Mouse (Mus musculus) midbrain, embryonic 11.5 days (tissue): ENCODE measurements at regions not wholly inside any gene's neighbourhood (a gene's known extent, or its start where the extent isn't known, plus 50 kb on each side); places are given as distances from the start of the nearest gene placed in this dataset.

Experiments used
- ATAC-seq: fragments of 200-750 bp; cut with Nextera tagmentation; 2 replicates; pipeline ENCODE4 v1.8.0; 2017; ENCODE audit warnings: moderate TSS enrichment, moderate library complexity; ENCODE audit not compliant: low FRiP score
- DNase-seq: peaks from one replicate; pipeline ENCODE4 v3.0.0; 2015; ENCODE audit warnings: low spot score; ENCODE audit errors: missing footprints
- H3K27ac ChIP-seq: fragments of 300-500 bp; sonication (generic); 2 replicates; pipeline ENCODE4 v1.5.1; 2014; ENCODE audit warnings: low read depth, low read length
- H3K27me3 ChIP-seq: fragments of 300-500 bp; sonication (generic); 2 replicates; pipeline ENCODE4 v1.6.1; 2014; ENCODE audit warnings: mild to moderate bottlenecking, low read length, moderate library complexity, mixed read lengths; ENCODE audit not compliant: control insufficient read depth, insufficient read depth
- H3K36me3 ChIP-seq: fragments of 300-500 bp; sonication (generic); 2 replicates; pipeline ENCODE4 v1.6.1; 2014; ENCODE audit warnings: mild to moderate bottlenecking, low read length, moderate library complexity, mixed read lengths; ENCODE audit not compliant: control insufficient read depth, insufficient read depth
- H3K4me1 ChIP-seq: fragments of 300-500 bp; sonication (generic); 2 replicates; pipeline ENCODE4 v1.6.1; 2014; ENCODE audit warnings: low read length; ENCODE audit not compliant: control insufficient read depth, insufficient read depth
- H3K4me2 ChIP-seq: fragments of 300-500 bp; sonication (generic); 2 replicates; pipeline ENCODE4 v1.6.1; 2014; ENCODE audit warnings: mild to moderate bottlenecking, moderate library complexity
- H3K4me3 ChIP-seq: fragments of 300-500 bp; sonication (generic); 2 replicates; pipeline ENCODE4 v1.5.1; 2014; ENCODE audit warnings: low read depth, low read length
- H3K9ac ChIP-seq: fragments of 300-500 bp; sonication (generic); 2 replicates; pipeline ENCODE4 v1.6.1; 2014; ENCODE audit warnings: low read length
- H3K9me3 ChIP-seq: fragments of 300-500 bp; sonication (generic); 2 replicates; pipeline ENCODE4 v1.6.1; 2016; ENCODE audit warnings: low read length; ENCODE audit not compliant: control insufficient read depth
- WGBS: fragments of 180-500 bp; shearing (Covaris S2); extraction: QIAGEN DNeasy Blood & Tissue Kit; methylation state at CpG from one replicate; pipeline ENCODE4 v1.1.7; 2014; 5-methylcytosine and 5-hydroxymethylcytosine counted together

GRCm38 (mm10) chr14:79929451-79929850, 54.4 kb upstream of the Olfm4 start:
- Histone ChIP-seq H3K27ac (no peak overlapping the region), H3K9ac (no peak overlapping the region), H3K36me3 (no peaks in the 10 kb centered on the region), H3K4me3 (no peak overlapping the region), H3K9me3 (no peaks in the 10 kb centered on the region), H3K4me2 (no peak overlapping the region), H3K27me3 (no peaks in the 10 kb centered on the region), H3K4me1 (no peaks in the 10 kb centered on the region)
- 90% methylated on average over 3 of the region's 3 CpGs for WGBS
- ATAC-seq = no peak
- no peak for DNase-seq

- Histone ChIP-seq H3K4me2 (no peak overlapping the region), H3K9ac (no peak overlapping the region), H3K36me3 (no peaks in the 10 kb centered on the region), H3K4me3 (no peak overlapping the region), H3K9me3 (no peaks in the 10 kb centered on the region), H3K4me1 (no peaks in the 10 kb centered on the region), H3K27me3 (no peaks in the 10 kb centered on the region), H3K27ac (no peak overlapping the region)
- ATAC-seq = no peak
- DNase-seq = no peak
- WGBS = 89% methylated on average over 1 of the region's 1 CpGs
Observed at GRCm38 (mm10) chr14:79927161-79927560, 56.7 kb upstream of the Olfm4 start.

- no peaks in the 10 kb centered on the region for H3K9me3 ChIP-seq
- no peak for ATAC-seq
- 78% methylated on average over 9 of the region's 9 CpGs for WGBS
- no peak overlapping the region for H3K4me2 ChIP-seq
- no peaks in the 10 kb centered on the region for H3K36me3 ChIP-seq
- H3K4me1 ChIP-seq = no peaks in the 10 kb centered on the region
- H3K9ac ChIP-seq = no peak overlapping the region
- H3K27me3 ChIP-seq = no peaks in the 10 kb centered on the region
- H3K4me3 ChIP-seq = no peak overlapping the region
- H3K27ac ChIP-seq = no peak overlapping the region
- no peak for DNase-seq
Observed at GRCm38 (mm10) chr14:79916960-79917848, 66.7 kb upstream of the Olfm4 start.

- WGBS = 84% methylated on average over 4 of the region's 4 CpGs
- H3K9me3 ChIP-seq = no peaks in the 10 kb centered on the region
- H3K4me3 ChIP-seq = no peak overlapping the region
- H3K27me3 ChIP-seq = peaks cover 7% of the 10 kb centered on the region; the same call in 1 of the 2 replicates
- H3K36me3 ChIP-seq = no peaks in the 10 kb centered on the region
- ATAC-seq = no peak
- no peak overlapping the region for H3K4me2 ChIP-seq
- H3K9ac ChIP-seq = no peak overlapping the region
- no peak overlapping the region for H3K27ac ChIP-seq
- DNase-seq = no peak
- H3K4me1 ChIP-seq = peaks cover 1% of the 10 kb centered on the region
Observed at GRCm38 (mm10) chr14:79914966-79915365, 68.9 kb upstream of the Olfm4 start.

- Histone ChIP-seq H3K36me3 (no peaks in the 10 kb centered on the region), H3K27me3 (peaks cover 7% of the 10 kb centered on the region; the same call in 1 of the 2 replicates), H3K27ac (no peak overlapping the region), H3K9me3 (no peaks in the 10 kb centered on the region), H3K4me3 (no peak overlapping the region), H3K4me1 (peaks cover 8% of the 10 kb centered on the region), H3K9ac (no peak overlapping the region), H3K4me2 (no peak overlapping the region)
- 0 out of 2 replicates have a peak, but pooled peaks have one; percentile 51 for ATAC-seq
- no peak for DNase-seq
Observed at GRCm38 (mm10) chr14:79913315-79913714, 70.6 kb upstream of the Olfm4 start.

- H3K4me3 ChIP-seq = no peak overlapping the region
- peak; percentile 39; the same call in 1 of the 2 replicates for ATAC-seq
- no peak overlapping the region for H3K9ac ChIP-seq
- peak; percentile 92 for DNase-seq
- H3K36me3 ChIP-seq = no peaks in the 10 kb centered on the region
- H3K27me3 ChIP-seq = peaks cover 7% of the 10 kb centered on the region; the same call in 1 of the 2 replicates
- H3K4me2 ChIP-seq = no peak overlapping the region
- H3K27ac ChIP-seq = no peak overlapping the region
- H3K4me1 ChIP-seq = peaks cover 8% of the 10 kb centered on the region
- WGBS = 37% methylated on average over 4 of the region's 4 CpGs
- H3K9me3 ChIP-seq = no peaks in the 10 kb centered on the region
Observed at GRCm38 (mm10) chr14:79912610-79913009, 71.3 kb upstream of the Olfm4 start.

GRCm38 (mm10) chr14:79907761-79908160, 76.1 kb upstream of the Olfm4 start:
- H3K27ac ChIP-seq = no peak overlapping the region
- H3K9me3 ChIP-seq = no peaks in the 10 kb centered on the region
- H3K4me1 ChIP-seq = peaks cover 10% of the 10 kb centered on the region
- peaks cover 11% of the 10 kb centered on the region; the same call in 1 of the 2 replicates for H3K27me3 ChIP-seq
- WGBS = 51% methylated on average over 4 of the region's 4 CpGs
- no peak overlapping the region for H3K4me2 ChIP-seq
- H3K9ac ChIP-seq = no peak overlapping the region
- no peak for ATAC-seq
- DNase-seq = no peak
- no peaks in the 10 kb centered on the region for H3K36me3 ChIP-seq
- no peak overlapping the region for H3K4me3 ChIP-seq

- no peaks in the 10 kb centered on the region for H3K36me3 ChIP-seq
- no peak overlapping the region for H3K4me2 ChIP-seq
- no peak overlapping the region for H3K4me3 ChIP-seq
- no peaks in the 10 kb centered on the region for H3K9me3 ChIP-seq
- ATAC-seq (0 out of 2 replicates have a peak, but pooled peaks have one; percentile 15), DNase-seq (no peak)
- H3K27ac ChIP-seq = no peak overlapping the region
- no peak overlapping the region for H3K9ac ChIP-seq
- 39% methylated on average over 2 of the region's 2 CpGs for WGBS
- H3K4me1 ChIP-seq = peaks cover 10% of the 10 kb centered on the region
- H3K27me3 ChIP-seq = peaks cover 4% of the 10 kb centered on the region; the same call in 1 of the 2 replicates
Observed at GRCm38 (mm10) chr14:79905574-79905973, 78.3 kb upstream of the Olfm4 start.

- WGBS = 38% methylated on average over 1 of the region's 1 CpGs
- Histone ChIP-seq H3K9me3 (no peaks in the 10 kb centered on the region), H3K27me3 (peaks cover 4% of the 10 kb centered on the region), H3K9ac (no peak overlapping the region), H3K27ac (no peak overlapping the region), H3K4me3 (no peak overlapping the region), H3K36me3 (no peaks in the 10 kb centered on the region), H3K4me2 (no peak overlapping the region), H3K4me1 (peaks cover 8% of the 10 kb centered on the region)
- peak; percentile 72 for ATAC-seq
- no peak for DNase-seq
Observed at GRCm38 (mm10) chr14:79902355-79902754, 81.5 kb upstream of the Olfm4 start.
